Mouse (Mus musculus) heart, embryonic 12.5 days (tissue): ENCODE results near the gene Cbx3. TPM values are rescaled to one million over a fixed set of nuclear protein-coding genes. Genes with fewer than 3 reads are reported as not detected.

Experiments used
- ATAC-seq: fragments of 200-750 bp; cut with Nextera tagmentation; 2 replicates; pipeline ENCODE4 v1.8.0; 2017; ENCODE audit warnings: moderate TSS enrichment, moderate library complexity; ENCODE audit not compliant: insufficient number of reproducible peaks, low FRiP score
- H3K27ac ChIP-seq: fragments of 300-500 bp; sonication (generic); 2 replicates; pipeline ENCODE4 v1.5.1; 2016; ENCODE audit warnings: mild to moderate bottlenecking, moderate library complexity; ENCODE audit not compliant: poor library complexity, severe bottlenecking
- H3K27me3 ChIP-seq: fragments of 300-500 bp; sonication (generic); replicated peaks from 2 replicates; pipeline ENCODE4 v1.6.1; 2016; ENCODE audit warnings: mild to moderate bottlenecking, moderate library complexity
- H3K36me3 ChIP-seq: fragments of 300-500 bp; sonication (generic); 2 replicates; pipeline ENCODE4 v1.6.1; 2016; ENCODE audit warnings: mild to moderate bottlenecking, moderate library complexity
- H3K4me1 ChIP-seq: fragments of 300-500 bp; sonication (generic); replicated peaks from 2 replicates; pipeline ENCODE4 v1.6.1; 2016; ENCODE audit warnings: mild to moderate bottlenecking
- H3K4me2 ChIP-seq: fragments of 300-500 bp; sonication (generic); 2 replicates; pipeline ENCODE4 v1.6.1; 2016; ENCODE audit warnings: mild to moderate bottlenecking, moderate library complexity
- H3K4me3 ChIP-seq: fragments of 300-500 bp; sonication (generic); 2 replicates; pipeline ENCODE4 v1.5.1; 2016; ENCODE audit warnings: mild to moderate bottlenecking
- H3K9ac ChIP-seq: fragments of 300-500 bp; sonication (generic); 2 replicates; pipeline ENCODE4 v1.6.1; 2016; ENCODE audit warnings: mild to moderate bottlenecking, moderate library complexity
- H3K9me3 ChIP-seq: fragments of 300-500 bp; sonication (generic); replicated peaks from 2 replicates; pipeline ENCODE4 v1.6.1; 2016; ENCODE audit warnings: mild to moderate bottlenecking, moderate library complexity
- WGBS: fragments of 180-500 bp; shearing (Covaris S2); methylation state at CpG from one replicate; pipeline ENCODE4 v1.1.7; 2016; 5-methylcytosine and 5-hydroxymethylcytosine counted together
- polyA plus RNA-seq: library from polyadenylated mRNA; unstranded; fragments of >200 nt; fragmentation: Nextera tagmentation; extraction: Ambion mirVana; gene quantifications from 2 replicates; pipeline ENCODE4 v1.2.1, GENCODE M21; 2016

Gene Cbx3
- polyA plus RNA-seq, 1 experiment from 2014 or later: 372 TPM

DNA sequence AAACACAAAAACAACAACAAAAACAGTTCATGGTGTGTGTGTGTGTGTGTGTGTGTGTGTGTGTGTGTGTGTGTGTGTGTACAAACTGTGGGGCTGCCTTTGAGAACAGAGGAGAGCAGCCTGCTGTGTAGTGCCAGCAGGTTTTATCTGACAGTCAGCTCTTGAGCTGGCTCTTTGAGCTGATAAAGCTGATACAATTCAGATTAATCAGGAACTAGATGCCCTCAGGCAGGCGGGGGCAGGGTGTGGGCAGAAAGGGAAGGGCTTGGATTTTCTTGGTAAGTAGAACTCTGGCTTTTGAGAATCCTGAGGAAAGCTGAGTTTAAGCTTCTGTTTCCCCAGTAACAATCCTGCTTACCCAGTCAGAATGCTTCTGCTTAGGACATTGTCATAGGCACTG, 35.5 kb downstream of the Cbx3 start:
- Histone ChIP-seq H3K36me3 (no peaks in the 10 kb centered on the region), H3K27ac (no peak overlapping the region), H3K4me1 (peaks cover 3% of the 10 kb centered on the region; the same call in 1 of the 2 replicates), H3K27me3 (no peaks in the 10 kb centered on the region), H3K9me3 (peaks cover 5% of the 10 kb centered on the region; the same call in 1 of the 2 replicates), H3K4me2 (no peak overlapping the region), H3K4me3 (no peak overlapping the region), H3K9ac (no peak overlapping the region)
- ATAC-seq: no peak
- 25% methylated on average over 1 of the region's 1 CpGs for WGBS

DNA sequence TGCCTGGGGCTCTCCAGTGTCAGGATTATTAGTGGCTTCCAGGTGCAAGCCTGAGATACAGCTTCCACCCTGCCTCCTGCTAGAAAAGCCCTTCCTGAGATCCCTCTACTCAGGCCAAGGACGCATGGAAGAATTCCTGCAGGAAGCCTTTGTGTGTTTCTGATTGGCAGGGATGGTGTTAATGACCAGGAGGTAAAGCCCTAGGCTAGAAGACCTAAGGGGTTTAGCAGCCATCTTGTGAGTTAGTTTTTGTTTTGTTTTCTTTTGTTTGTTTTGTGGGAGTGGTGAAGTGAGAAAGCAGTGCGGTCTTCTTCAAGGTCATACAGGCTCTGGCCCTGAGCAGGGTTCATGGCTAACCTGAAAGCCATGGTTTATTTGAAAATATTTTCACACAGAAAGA, 37.4 kb downstream of the Cbx3 start:
- Histone ChIP-seq H3K9ac (no peak overlapping the region), H3K36me3 (no peaks in the 10 kb centered on the region), H3K27me3 (no peaks in the 10 kb centered on the region), H3K4me2 (no peak overlapping the region), H3K4me3 (no peak overlapping the region), H3K9me3 (no peaks in the 10 kb centered on the region), H3K4me1 (peaks cover 3% of the 10 kb centered on the region; the same call in 1 of the 2 replicates), H3K27ac (no peak overlapping the region)
- 80% methylated on average over 2 of the region's 2 CpGs for WGBS
- ATAC-seq: no peak

DNA sequence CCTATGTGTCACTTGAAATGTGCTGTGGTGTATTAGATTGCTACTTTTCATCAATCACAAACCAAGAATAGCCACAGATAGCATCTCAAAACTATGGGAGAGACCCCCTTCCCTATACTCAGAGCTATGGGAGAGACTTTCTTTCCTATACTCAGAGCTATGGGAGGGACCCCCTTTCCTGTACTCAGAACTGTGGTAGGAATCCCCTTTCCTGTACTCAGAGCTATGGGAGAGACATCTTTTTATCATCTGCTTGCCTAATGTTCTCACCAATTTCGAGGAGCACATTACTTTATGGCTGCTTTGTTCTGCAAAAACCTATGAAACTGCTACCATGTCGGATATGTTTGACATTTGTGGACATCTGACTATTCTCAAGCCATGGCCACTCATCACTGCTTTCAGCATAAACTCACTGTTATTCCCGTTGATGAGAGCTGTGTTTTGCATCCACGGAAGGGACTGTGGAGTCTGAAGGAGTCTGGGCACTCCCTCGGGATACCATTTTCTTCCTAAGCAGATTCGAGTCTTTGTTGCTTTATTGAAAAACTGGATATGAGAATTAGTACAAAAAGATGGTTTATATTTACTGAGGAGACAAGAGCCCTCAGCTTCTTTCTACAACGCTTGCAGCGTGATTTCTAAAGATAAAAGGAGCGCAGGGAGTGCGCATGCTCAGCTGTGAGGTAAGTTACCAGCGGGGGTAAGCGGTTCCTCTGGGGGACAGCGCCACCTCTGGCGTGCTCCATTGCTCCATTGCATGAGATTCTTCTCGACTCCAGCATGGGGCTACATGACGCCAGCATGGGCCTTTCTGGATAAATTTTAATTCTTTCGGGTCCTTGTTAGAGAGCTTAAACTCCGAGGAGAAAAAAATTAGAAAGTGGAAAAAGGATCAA, 38.8 kb downstream of the Cbx3 start:
- peaks cover 3% of the 10 kb centered on the region; the same call in 1 of the 2 replicates for H3K4me1 ChIP-seq
- no peak for ATAC-seq
- H3K27me3 ChIP-seq: no peaks in the 10 kb centered on the region
- peak overlapping the region; percentile 66 for H3K4me2 ChIP-seq
- H3K27ac ChIP-seq: no peak overlapping the region
- H3K4me3 ChIP-seq: peak overlapping the region; percentile 34
- no peaks in the 10 kb centered on the region for H3K36me3 ChIP-seq
- H3K9me3 ChIP-seq: no peaks in the 10 kb centered on the region
- H3K9ac ChIP-seq: peak overlapping the region; percentile 47
- 21% methylated on average over 18 of the region's 18 CpGs for whole genome bisulfite sequencing

DNA sequence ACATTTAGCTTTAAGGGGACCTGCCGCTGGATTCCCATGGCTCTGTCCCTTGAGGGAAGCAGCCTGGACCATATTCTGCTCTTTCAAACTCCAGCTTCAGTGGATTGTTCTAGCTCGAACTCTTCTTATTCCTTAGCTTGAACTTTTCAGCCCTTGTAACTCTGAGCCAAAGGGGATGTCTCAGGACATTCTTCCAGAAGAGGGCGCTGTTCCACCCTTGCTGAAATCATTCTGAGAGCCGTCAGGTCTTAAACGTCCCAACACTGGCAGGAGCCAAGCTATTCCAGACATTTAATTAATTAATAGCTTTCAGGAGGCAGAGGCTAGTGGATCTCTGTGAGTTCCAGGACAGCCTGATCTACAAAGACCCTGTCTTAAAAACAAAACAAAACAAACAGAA, 39.9 kb downstream of the Cbx3 start:
- WGBS: 22% methylated on average over 5 of the region's 5 CpGs
- Histone ChIP-seq H3K9me3 (no peaks in the 10 kb centered on the region), H3K9ac (no peak overlapping the region), H3K27me3 (no peaks in the 10 kb centered on the region), H3K36me3 (no peaks in the 10 kb centered on the region), H3K4me2 (no peak overlapping the region), H3K4me1 (peaks cover 3% of the 10 kb centered on the region; the same call in 1 of the 2 replicates), H3K27ac (no peak overlapping the region), H3K4me3 (no peak overlapping the region)
- no peak for ATAC-seq

DNA sequence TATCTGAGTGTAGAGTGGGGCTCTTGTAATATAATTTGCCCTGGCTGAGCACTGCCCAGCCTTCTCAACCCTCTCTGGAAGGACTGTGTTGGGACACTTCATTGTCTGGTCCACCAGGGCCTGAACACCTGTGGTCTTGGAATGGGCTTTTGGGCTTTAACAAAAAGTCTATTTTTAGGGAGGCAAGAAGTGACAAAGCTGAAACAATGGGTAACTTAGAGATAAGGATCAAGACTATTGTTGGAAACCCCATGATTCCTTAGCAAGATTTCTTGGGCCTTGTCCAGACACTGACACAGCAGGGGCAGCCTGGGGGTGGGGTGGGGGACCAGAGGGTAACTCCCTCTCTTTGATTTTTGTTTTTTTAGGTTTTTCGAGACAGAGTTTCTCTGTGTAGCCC, 40.8 kb downstream of the Cbx3 start:
- H3K27me3 ChIP-seq: no peaks in the 10 kb centered on the region
- WGBS: 66% methylated on average over 1 of the region's 1 CpGs
- H3K4me1 ChIP-seq: no peaks in the 10 kb centered on the region
- H3K36me3 ChIP-seq: no peaks in the 10 kb centered on the region
- H3K9ac ChIP-seq: no peak overlapping the region
- no peak overlapping the region for H3K4me3 ChIP-seq
- H3K9me3 ChIP-seq: no peaks in the 10 kb centered on the region
- ATAC-seq: no peak
- H3K4me2 ChIP-seq: no peak overlapping the region
- H3K27ac ChIP-seq: no peak overlapping the region

DNA sequence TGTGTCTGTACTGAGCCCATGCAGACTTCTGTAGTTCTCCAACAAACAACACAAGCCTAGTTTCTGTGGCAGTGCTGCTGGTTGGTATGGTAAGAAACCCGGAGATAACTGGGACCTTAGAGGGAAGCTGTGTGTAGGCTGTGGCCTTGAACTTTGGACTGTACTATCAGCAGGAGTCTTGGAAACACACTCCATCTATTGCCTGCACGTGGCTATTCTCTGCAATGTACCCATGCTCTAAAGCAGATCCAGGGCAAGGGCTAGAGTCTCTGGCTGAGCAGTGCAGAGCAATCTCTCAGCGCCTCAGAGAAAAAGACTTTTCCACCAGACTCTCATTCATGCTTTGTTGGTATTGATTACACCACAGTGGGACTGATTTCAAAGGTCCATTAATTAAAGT, 43.6 kb downstream of the Cbx3 start:
- H3K4me2 ChIP-seq: no peak overlapping the region
- H3K4me1 ChIP-seq: no peaks in the 10 kb centered on the region
- WGBS: 69% methylated on average over 3 of the region's 3 CpGs
- ATAC-seq: no peak
- H3K4me3 ChIP-seq: no peak overlapping the region
- H3K9me3 ChIP-seq: peaks cover 10% of the 10 kb centered on the region
- H3K36me3 ChIP-seq: no peaks in the 10 kb centered on the region
- H3K27ac ChIP-seq: no peak overlapping the region
- H3K27me3 ChIP-seq: no peaks in the 10 kb centered on the region
- no peak overlapping the region for H3K9ac ChIP-seq

DNA sequence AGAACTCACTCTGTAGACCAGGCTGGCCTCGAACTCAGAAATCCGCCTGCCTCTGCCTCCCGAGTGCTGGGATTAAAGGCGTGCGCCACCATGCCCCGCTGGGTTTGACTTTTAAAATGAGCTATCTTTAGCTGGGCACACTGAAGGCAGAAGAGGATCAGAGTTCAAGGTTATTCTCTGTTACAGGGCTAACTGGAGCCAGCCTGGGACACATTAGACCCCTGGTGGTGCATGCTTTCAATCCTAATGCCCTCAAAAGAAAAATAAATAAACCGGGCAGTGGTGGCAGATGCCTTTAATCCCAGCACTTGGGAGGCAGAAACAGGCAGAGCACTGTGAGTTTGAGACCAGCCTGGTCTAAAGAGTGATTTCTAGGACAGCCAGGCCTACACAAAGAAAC, 44.7 kb downstream of the Cbx3 start:
- Histone ChIP-seq H3K9ac (no peak overlapping the region), H3K27ac (no peak overlapping the region), H3K9me3 (peaks cover 10% of the 10 kb centered on the region), H3K36me3 (no peaks in the 10 kb centered on the region), H3K4me3 (no peak overlapping the region), H3K4me1 (no peaks in the 10 kb centered on the region), H3K27me3 (no peaks in the 10 kb centered on the region), H3K4me2 (no peak overlapping the region)
- 87% methylated on average over 7 of the region's 7 CpGs for WGBS
- ATAC-seq: no peak

DNA sequence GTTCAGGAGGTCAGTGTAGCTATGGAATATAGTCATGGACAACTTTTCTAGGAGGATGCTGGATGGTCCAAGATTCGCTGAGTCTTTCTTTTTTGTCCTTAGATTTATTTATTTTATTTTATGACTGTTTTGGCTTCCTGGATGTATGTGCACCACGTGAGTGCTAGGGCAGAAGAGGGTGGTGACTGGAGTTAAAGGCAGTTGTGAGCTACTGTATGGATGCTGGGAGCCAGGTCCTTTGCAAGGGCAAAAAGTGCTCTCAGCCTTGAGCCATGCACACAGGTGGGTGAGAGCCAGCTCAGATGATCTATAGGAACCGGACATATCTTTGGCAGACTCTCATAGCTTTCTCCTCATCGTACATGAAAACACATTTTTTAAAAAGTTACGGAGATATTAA, 53.1 kb downstream of the Cbx3 start:
- no peak for ATAC-seq
- Histone ChIP-seq H3K9ac (peak overlapping the region; percentile 85; the same call in 1 of the 2 replicates), H3K9me3 (no peaks in the 10 kb centered on the region), H3K4me2 (peak overlapping the region; percentile 87), H3K4me1 (peaks cover 8% of the 10 kb centered on the region), H3K4me3 (peak overlapping the region; percentile 81), H3K36me3 (no peaks in the 10 kb centered on the region), H3K27me3 (no peaks in the 10 kb centered on the region), H3K27ac (no peak overlapping the region)
- 29% methylated on average over 5 of the region's 5 CpGs for WGBS

DNA sequence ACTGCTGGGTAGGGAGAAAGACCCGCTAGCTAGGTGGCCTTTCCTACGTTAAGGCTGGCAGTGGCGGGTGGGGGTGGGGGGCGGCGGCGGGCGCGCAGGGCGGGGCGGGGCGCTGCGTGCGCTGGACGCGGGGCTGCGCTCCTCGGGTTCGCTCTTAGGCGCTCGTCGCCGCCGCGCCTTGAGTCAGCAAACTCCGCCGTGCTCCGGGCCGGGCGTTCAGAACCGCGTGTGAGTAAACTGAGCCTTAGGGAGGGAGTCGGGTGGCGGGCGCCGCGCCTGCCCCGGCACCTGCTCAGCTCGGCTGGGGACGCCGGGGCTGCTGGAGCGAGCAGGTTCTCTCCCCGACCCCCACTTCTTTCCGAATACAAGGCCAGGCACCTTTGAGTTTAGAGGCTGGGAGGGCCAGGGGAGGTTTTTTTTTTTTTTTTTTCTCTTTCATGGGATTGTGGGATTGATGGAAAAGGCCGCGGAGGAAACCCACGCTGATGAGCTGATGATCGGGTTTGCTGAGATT, 53.7 kb downstream of the Cbx3 start, which contains the start of gene Snx10:
TSS of gene Snx10 (plus strand) at position 95 of the 514 bp plus-strand sequence.
- no peaks in the 10 kb centered on the region for H3K27me3 ChIP-seq
- H3K9me3 ChIP-seq: no peaks in the 10 kb centered on the region
- no peaks in the 10 kb centered on the region for H3K36me3 ChIP-seq
- peak within 1 kb of the TSS; percentile 61 for H3K27ac ChIP-seq
- under 1% methylated on average over 47 of the region's 47 CpGs for WGBS
- ATAC-seq: peak; percentile 66
- peaks cover 8% of the 10 kb centered on the region for H3K4me1 ChIP-seq
- peak within 1 kb of the TSS; percentile 81 for H3K4me3 ChIP-seq
- H3K9ac ChIP-seq: peak within 1 kb of the TSS; percentile 85
- peak within 1 kb of the TSS; percentile 87 for H3K4me2 ChIP-seq

DNA sequence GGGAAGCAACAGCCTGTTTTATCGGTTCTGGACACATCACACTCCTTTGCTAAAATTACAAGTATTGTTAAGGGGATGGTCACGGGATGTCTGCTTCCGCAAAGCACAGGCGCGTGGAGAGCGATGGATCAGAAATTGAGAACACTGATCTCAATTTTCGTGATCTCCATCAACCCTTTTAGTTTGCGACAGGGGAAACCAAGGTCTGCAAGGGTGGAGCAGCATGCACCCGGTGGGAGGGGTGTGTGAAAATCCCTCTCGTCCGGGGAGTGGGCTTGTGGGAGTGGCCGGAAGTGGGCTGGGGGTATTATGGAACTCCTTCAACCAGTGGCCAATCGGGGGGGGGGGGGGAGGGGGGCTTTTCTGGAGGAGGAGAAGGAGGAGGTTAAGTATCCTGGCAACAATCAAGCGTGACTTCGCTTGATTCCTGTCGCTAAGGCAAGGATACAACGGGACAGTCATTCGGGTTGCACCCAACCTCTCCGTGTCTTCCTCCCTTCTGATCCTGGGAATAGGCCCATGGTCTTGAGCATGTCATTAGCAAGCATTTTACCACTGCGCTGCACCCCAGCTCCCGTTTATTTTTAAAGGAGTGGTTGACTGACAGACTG, 54.3 kb downstream of the Cbx3 start:
- Histone ChIP-seq H3K4me3 (peak overlapping the region; percentile 81), H3K27me3 (no peaks in the 10 kb centered on the region), H3K27ac (peak overlapping the region; percentile 61), H3K4me1 (peaks cover 8% of the 10 kb centered on the region), H3K9ac (peak overlapping the region; percentile 85), H3K36me3 (no peaks in the 10 kb centered on the region), H3K9me3 (no peaks in the 10 kb centered on the region), H3K4me2 (peak overlapping the region; percentile 87)
- peak; percentile 71 for ATAC-seq
- under 1% methylated on average over 21 of the region's 21 CpGs for WGBS

DNA sequence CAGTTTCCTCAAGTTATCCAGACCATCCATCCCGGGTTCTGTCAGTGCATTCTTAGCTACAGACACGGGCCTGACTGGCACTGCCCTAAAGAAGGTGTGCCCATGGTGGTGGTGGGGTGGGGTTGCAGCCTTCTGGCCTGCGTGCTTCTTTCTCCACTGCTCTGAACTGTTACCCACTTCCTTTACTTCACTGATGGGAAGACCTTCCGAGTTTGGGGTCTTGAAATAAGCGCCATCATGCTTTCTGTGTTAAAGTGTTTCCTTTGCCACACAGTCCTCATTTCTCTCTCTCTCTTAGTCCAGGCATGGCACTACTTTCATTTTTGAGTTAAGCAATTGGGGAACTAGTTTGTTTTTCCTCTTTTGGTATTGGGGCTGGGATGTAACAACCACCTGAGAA, 54.8 kb downstream of the Cbx3 start:
- peak overlapping the region; percentile 85; the same call in 1 of the 2 replicates for H3K9ac ChIP-seq
- 32% methylated on average over 5 of the region's 5 CpGs for WGBS
- H3K4me1 ChIP-seq: peaks cover 8% of the 10 kb centered on the region
- H3K36me3 ChIP-seq: no peaks in the 10 kb centered on the region
- peak overlapping the region; percentile 87 for H3K4me2 ChIP-seq
- no peaks in the 10 kb centered on the region for H3K27me3 ChIP-seq
- no peak overlapping the region for H3K27ac ChIP-seq
- no peak for ATAC-seq
- peak overlapping the region; percentile 81 for H3K4me3 ChIP-seq
- H3K9me3 ChIP-seq: no peaks in the 10 kb centered on the region
